Mouse (Mus musculus): ENCODE data around the gene Bmp8b. TPM values are rescaled to one million over a fixed set of nuclear protein-coding genes. Genes with fewer than 3 reads are reported as not detected.
"Not testable (repeated sequence)": the region's sequence is repeated elsewhere in the genome, so short reads cannot be mapped to it uniquely, and the experiment has no call there.

Bmp8b gene
- total and polyA plus RNA-seq, 3 experiments = not detected

- no peaks in the 10 kb centered on the region for H3K79me2 ChIP-seq (replicated peaks; ENCODE audit: control insufficient read depth, insufficient read depth, low read length)
- no peak overlapping the region for H3K9ac ChIP-seq (ENCODE audit: low read depth, low read length)
- 26% methylated on average over 24 of the region's 24 CpGs for WGBS
- H3K36me3 ChIP-seq (ENCODE audit: control insufficient read depth, insufficient read depth, low read length) = no peaks in the 10 kb centered on the region
- H3K27me3 ChIP-seq (ENCODE audit: control insufficient read depth, insufficient read depth, low read length) = peaks cover 14% of the 10 kb centered on the region
- no peak overlapping the region for H3K4me3 ChIP-seq
- TF ChIP-seq CTCF (IDR thresholded peaks at IDR 0.05) (no peak), EP300 (IDR thresholded peaks at IDR 0.05; ENCODE audit: insufficient read depth, low read depth, low read length) (no peak), POLR2A (IDR thresholded peaks at IDR 0.05; ENCODE audit: insufficient read depth, low read depth, low read length) (no peak)
- H3K27ac ChIP-seq = no peak overlapping the region
- intact Hi-C loops (cut with DNase I) = no loop called here
- no peak for DNase-seq
- H3K4me1 ChIP-seq (ENCODE audit: control insufficient read depth, insufficient read depth, low read length) = no peaks in the 10 kb centered on the region
These were observed 456 bp downstream of the Bmp8b start for GRCm38 (mm10) chr4:123105451-123105790.

DNA sequence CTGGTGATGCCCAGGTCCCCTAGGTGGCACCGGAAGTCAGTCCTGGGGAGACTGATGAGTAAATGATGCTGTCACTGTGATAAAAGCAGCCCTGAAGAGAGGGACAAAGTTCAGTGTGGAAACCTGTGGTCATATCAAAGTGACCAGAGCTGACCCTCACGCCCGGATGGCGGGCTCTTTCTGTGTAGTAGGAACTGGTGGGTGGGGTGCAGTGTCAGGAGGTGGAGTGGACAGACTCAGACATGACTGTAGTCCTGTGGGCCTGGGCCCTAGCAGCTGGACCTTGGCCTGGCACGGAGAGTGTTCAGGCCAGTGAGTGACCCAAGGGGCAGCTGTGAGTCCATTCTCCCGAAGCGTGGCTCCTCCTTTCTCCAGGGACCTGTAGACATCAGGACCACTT lies 964 bp downstream of the Bmp8b start:
- H3K79me2 ChIP-seq (replicated peaks; ENCODE audit: control insufficient read depth, insufficient read depth, low read length); intact Hi-C loops (cut with DNase I); H3K36me3 ChIP-seq (ENCODE audit: control insufficient read depth, insufficient read depth, low read length); H3K27ac ChIP-seq; H3K9ac ChIP-seq (ENCODE audit: low read depth, low read length); H3K4me3 ChIP-seq; H3K4me1 ChIP-seq (ENCODE audit: control insufficient read depth, insufficient read depth, low read length); DNase-seq: not testable (repeated sequence)
- 73% methylated on average over 7 of the region's 7 CpGs for WGBS
- peaks cover 14% of the 10 kb centered on the region for H3K27me3 ChIP-seq (ENCODE audit: control insufficient read depth, insufficient read depth, low read length)

DNA sequence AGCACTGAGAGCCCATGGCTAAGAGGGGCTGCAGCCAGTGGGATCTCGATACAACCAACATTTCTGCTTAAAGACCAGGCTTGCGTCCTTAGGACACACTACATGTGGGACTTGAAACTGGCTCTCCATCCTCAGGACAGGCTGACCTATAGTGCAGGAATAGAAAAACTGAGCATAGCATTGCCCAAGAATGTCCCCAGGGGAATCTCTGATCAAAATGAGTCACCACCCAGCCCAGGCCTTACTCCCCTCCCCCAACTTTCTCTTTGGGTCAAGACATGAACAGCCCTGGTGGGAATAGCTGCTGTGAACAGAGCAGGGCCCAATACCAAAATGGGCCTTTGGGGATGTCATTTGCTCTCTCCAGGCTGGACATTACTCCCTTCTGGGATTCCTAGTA lies 1.9 kb downstream of the Bmp8b start:
- Histone ChIP-seq H3K4me1 (ENCODE audit: control insufficient read depth, insufficient read depth, low read length) (no peaks in the 10 kb centered on the region), H3K36me3 (ENCODE audit: control insufficient read depth, insufficient read depth, low read length) (no peaks in the 10 kb centered on the region), H3K79me2 (replicated peaks; ENCODE audit: control insufficient read depth, insufficient read depth, low read length) (no peaks in the 10 kb centered on the region), H3K9ac (ENCODE audit: low read depth, low read length) (no peak overlapping the region), H3K27me3 (ENCODE audit: control insufficient read depth, insufficient read depth, low read length) (peaks cover 14% of the 10 kb centered on the region), H3K27ac (no peak overlapping the region), H3K4me3 (no peak overlapping the region)
- intact Hi-C loops (cut with DNase I) = no loop called here
- 90% methylated on average over 2 of the region's 2 CpGs for WGBS
- TF ChIP-seq EP300 (IDR thresholded peaks at IDR 0.05; ENCODE audit: insufficient read depth, low read depth, low read length) = no peak
- TF ChIP-seq POLR2A (IDR thresholded peaks at IDR 0.05; ENCODE audit: insufficient read depth, low read depth, low read length) = no peak
- no peak for TF ChIP-seq CTCF (IDR thresholded peaks at IDR 0.05)
- DNase-seq = no peak

GRCm38 (mm10) chr4:123108056-123108455 lies 3.1 kb downstream of the Bmp8b start:
- intact Hi-C loops (cut with DNase I) = no loop called here
- no peaks in the 10 kb centered on the region for H3K36me3 ChIP-seq (ENCODE audit: control insufficient read depth, insufficient read depth, low read length)
- H3K27ac ChIP-seq = no peak overlapping the region
- H3K79me2 ChIP-seq (replicated peaks; ENCODE audit: control insufficient read depth, insufficient read depth, low read length) = no peaks in the 10 kb centered on the region
- H3K9ac ChIP-seq (ENCODE audit: low read depth, low read length) = no peak overlapping the region
- no peaks in the 10 kb centered on the region for H3K4me1 ChIP-seq (ENCODE audit: control insufficient read depth, insufficient read depth, low read length)
- no peak overlapping the region for H3K4me3 ChIP-seq
- peaks cover 14% of the 10 kb centered on the region for H3K27me3 ChIP-seq (ENCODE audit: control insufficient read depth, insufficient read depth, low read length)
- TF ChIP-seq POLR2A (IDR thresholded peaks at IDR 0.05; ENCODE audit: insufficient read depth, low read depth, low read length) (no peak), EP300 (IDR thresholded peaks at IDR 0.05; ENCODE audit: insufficient read depth, low read depth, low read length) (no peak), CTCF (IDR thresholded peaks at IDR 0.05) (no peak)
- no peak for DNase-seq
- 91% methylated on average over 5 of the region's 5 CpGs for WGBS

GRCm38 (mm10) chr4:123110751-123111150 lies 5.8 kb downstream of the Bmp8b start:
- DNase-seq = no peak
- H3K4me1 ChIP-seq (ENCODE audit: control insufficient read depth, insufficient read depth, low read length) = no peaks in the 10 kb centered on the region
- 78% methylated on average over 4 of the region's 4 CpGs for whole genome bisulfite sequencing
- H3K79me2 ChIP-seq (replicated peaks; ENCODE audit: control insufficient read depth, insufficient read depth, low read length) = no peaks in the 10 kb centered on the region
- no peak for TF ChIP-seq CTCF (IDR thresholded peaks at IDR 0.05)
- no peak for TF ChIP-seq EP300 (IDR thresholded peaks at IDR 0.05; ENCODE audit: insufficient read depth, low read depth, low read length)
- TF ChIP-seq POLR2A (IDR thresholded peaks at IDR 0.05; ENCODE audit: insufficient read depth, low read depth, low read length) = no peak
- no peaks in the 10 kb centered on the region for H3K36me3 ChIP-seq (ENCODE audit: control insufficient read depth, insufficient read depth, low read length)
- no peaks in the 10 kb centered on the region; the same call in 1 of the 2 replicates for H3K27me3 ChIP-seq (ENCODE audit: control insufficient read depth, insufficient read depth, low read length)
- intact Hi-C loops (cut with DNase I) = no loop called here
- H3K4me3 ChIP-seq = no peak overlapping the region
- no peak overlapping the region for H3K27ac ChIP-seq
- H3K9ac ChIP-seq (ENCODE audit: low read depth, low read length) = no peak overlapping the region

- 72% methylated on average over 10 of the region's 10 CpGs for WGBS
- H3K79me2 ChIP-seq (replicated peaks; ENCODE audit: control insufficient read depth, insufficient read depth, low read length); H3K27me3 ChIP-seq (ENCODE audit: control insufficient read depth, insufficient read depth, low read length); DNase-seq; H3K36me3 ChIP-seq (ENCODE audit: control insufficient read depth, insufficient read depth, low read length); H3K4me3 ChIP-seq; H3K27ac ChIP-seq; H3K9ac ChIP-seq (ENCODE audit: low read depth, low read length); H3K4me1 ChIP-seq (ENCODE audit: control insufficient read depth, insufficient read depth, low read length); intact Hi-C loops (cut with DNase I): not testable (repeated sequence)
These were observed 6.5 kb downstream of the Bmp8b start for GRCm38 (mm10) chr4:123111275-123111983.

Measured in heart, adult 2 months (tissue).